Mouse (Mus musculus): Measurements from ENCODE around the gene Cep41.

Cep41 gene

DNA sequence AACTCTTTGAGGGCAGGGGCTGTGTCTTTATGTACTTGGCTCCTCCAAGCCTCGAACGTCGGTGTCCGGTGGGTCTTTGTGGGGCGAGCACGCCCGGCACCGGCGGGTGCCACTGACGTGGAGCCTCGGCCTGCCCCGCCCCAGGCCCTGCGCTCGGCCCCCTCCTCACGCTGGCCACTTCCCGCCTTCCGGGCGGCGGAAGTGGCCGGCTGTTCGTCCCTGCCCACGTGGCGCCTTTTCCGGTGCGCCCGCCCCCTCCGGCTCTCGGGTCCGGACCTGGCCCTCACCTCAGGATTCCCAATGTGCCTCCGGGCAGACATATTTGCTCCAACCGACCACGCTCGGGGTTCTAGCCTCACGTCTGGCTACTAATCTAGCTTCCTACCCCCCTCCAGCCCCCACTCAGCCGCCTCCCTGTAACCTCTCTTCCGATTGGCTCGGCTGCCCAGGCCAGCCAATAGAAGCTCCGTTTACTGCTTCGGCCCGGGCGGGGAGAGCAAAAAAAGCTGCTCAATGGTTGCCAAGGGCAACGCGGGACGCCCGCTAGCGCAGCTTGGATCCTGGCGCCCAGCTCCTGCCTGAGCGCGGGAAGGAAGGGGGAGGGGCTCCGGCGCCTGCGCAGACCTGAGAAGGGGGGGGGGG lies at the start of gene Cep41:
Gene Cep41, minus strand, starts transcription at position 400 of the 642 bp plus-strand sequence.
- DNase-seq, result peak; percentile 94

DNA sequence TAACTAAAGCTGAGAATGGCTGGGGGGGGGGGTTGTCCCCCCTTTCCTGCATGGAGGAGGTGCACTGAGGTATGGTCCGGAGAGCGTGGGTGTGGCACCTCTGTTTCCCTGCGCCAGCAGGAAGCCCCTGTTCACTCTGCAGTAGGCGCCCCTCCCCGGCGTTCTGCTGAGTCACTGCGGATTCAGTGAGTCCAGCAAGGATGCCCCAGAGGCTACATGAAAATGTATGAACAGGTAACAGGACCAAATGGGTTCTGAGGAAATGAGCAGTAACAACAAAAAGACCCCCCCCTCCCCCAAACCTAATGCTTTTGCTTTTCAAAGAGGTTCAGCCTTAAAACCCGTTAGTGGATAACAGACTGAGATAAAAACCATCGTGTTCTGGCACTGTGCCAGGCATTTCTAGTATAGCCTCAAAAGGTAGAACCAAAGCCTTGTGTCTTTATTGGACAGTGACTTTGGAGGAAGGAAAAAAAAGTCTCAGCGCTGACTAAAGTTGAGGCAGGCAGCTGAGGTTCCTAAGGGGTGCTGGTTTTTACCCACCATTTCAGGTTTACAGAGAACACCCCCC lies 45.7 kb upstream of the Cep41 start:
- no peak for DNase-seq

DNA sequence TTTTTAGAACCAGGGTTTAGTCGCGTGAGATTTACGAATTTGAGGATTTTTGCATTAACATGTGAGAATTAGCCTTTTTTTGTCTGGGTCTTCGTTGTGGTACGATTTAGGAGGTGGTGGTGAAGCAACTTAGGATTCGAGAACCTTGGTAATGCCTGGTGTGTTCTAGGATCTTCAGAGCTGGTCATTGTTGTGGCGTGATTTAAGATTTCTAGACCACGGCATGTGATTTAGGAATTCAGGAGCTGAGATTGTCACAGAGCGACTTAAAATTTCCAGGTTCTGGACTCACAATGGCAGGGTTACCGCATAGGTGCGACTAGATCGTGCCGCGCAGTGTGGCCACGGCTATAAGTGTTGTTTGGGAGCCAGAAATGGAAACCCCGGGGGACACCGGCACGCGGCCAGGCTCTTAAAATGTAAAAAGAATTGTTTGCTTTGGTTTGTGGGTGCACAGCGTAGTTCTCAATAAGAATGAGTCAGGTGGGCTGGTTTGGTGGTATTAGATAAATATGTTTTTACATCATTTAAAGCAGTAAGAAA lies 45.0 kb upstream of the Cep41 start:
- no peak for DNase-seq

DNA sequence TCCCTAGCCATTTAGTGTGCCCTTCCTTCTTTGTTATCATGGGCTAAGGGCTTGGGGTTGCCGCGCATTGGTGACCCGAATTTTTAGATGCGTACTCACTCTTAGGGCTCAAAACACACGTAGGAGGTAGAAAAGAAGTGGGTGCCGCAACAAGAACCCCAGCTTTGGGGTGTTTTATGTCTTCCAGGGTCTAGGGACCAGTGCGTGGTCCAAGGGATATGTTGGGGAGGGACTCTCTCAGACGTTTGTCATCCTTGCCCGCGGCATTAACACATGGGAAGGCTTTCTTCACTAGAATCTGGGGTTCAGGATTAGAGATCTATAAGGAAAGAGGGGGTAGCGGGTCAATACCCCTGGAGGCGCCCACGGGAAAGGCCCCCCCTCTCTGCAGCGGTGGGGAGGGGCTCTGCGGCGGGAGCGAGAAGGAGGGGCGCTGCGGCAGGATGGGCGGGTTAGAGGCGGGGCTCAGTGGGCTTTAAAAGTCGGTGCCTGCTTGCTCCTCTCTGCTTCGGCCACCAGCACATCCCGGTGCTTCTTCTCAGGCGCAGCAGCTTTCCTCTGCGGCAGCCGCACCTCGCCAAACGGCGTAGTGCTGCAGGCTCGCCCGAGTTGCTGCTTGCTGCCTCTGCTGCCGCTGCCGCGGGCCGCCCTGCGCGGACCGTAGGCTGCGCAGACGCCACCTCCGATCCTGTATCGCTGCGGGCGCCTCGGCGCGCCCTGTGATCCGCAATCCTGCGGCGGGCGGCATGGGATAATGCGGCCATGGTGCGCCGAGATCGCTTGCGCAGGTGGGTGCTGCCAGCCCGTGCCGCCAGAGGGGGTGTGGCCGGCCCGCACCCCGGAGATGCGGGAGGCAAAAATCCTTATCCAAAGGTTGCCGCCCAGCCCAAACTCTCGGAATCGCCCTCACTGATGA lies 44.3 kb upstream of the Cep41 start:
- DNase-seq, result peak; percentile 74

DNA sequence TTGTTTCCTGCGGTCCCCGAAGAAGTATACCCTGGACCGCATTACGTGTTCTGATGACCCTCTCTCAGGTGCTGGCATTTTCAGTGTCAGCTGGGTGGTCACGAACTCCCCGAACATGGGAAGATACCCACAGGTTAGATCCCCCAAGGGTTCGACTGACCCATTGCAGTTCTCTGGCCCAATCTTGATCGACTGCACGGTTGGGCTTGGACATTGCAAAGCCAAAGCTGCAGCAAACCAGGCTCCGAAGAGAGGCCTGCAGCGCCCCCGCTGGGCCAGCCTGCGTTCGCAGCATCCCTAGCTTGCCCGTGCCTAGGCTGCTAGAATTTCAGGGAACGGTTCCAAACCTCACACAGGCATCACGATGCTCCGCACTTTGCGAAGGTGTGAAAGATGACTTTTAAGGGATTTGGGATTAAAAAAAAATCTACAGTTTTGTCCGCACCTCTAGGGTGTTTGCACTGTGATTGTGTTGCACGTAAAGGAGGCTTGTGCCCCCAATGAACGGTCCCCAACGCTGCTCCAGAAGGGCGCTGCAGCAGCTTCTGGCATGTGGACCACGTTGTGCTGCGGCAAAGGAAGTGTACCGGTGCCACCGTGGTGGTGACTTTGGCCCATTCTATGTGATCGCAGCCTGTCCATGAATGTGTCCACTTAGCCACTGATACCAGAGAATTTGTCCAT lies 43.5 kb upstream of the Cep41 start:
- peak; percentile 73 for DNase-seq

DNA sequence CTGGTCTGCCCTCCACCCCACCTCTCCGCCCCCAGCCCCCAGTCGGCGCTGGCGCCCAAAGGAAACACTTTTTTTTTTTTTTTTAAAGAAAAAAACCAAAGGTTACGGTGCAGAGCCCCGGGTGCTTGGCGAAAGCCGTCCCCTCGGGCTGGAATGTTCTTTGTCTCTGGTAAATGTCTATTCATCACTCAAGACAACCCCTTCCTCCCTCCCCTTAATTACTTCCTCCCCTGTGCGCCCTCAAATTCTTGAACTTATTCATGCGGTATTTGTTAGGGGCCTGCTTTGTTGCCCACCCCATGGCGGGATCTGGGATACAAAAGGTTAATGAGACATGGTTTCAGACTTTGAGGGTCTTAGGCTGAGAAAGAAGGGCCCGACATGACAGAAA lies 42.8 kb upstream of the Cep41 start:
- DNase-seq, result no peak

DNA sequence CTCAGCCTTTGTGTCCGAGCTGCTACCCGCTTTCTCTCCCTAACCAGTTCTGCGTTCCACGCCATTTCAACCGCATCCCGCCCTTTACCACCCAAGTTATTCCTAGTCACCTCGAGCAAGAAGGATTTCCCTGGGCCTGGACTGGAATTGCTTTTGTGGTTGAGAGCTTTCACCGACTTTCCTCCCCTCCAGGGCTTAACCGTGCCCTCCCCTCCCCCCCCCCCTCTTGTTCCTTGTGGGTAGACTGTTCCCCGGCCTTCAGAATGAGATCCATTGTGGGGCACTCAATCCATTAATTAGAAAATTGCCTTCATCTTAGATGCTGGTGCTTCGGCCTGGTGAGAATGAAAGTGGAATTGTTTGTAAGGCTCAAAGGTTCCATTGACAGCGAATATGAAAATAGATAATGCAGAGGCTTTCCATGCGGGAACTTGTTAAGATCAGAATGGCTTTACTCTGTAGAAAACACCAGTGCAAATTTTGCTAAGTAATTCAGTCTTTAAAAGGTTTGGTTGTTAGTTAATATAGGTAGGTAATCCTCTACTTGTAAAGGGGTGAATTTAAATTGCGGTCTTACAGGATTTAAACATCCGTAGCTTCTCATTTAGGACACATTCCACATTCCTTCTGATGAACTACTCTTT lies 42.3 kb upstream of the Cep41 start:
- DNase-seq, result no peak

DNA sequence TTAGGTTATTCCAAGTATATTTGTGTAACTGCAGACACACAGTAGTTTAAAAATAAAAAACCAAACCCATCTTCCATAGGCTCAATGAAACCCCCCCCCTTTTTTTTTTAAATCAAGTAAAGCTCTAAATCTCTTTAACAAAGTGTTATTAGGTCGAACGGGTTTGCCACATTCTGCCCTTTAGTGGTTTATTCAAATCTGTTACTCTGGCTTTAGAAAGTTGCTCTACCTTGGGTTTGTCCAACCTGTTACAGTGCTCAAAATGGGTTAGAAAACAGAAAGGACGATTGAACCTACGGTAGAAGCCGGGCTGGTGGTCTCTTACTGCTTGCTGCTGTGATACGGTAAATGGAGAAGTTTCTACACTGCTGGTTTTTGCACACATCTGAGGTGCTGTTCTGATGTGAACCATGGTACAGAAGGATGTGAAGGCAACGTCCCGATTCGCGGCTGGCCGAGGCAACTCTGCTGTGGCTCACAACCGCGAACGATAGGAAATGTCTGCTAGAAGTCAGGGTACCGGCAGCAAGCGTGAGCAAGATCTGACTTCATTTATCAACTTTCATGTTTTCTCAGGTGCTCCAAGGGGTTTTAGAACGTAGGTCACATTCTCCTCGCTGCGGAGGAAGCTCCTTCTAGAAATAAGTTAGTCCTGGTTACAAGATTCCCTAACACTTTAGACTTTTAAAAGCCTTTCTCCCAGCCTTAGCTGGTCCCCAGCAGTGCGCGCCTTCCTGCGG lies 41.6 kb upstream of the Cep41 start:
- no peak for DNase-seq

DNA sequence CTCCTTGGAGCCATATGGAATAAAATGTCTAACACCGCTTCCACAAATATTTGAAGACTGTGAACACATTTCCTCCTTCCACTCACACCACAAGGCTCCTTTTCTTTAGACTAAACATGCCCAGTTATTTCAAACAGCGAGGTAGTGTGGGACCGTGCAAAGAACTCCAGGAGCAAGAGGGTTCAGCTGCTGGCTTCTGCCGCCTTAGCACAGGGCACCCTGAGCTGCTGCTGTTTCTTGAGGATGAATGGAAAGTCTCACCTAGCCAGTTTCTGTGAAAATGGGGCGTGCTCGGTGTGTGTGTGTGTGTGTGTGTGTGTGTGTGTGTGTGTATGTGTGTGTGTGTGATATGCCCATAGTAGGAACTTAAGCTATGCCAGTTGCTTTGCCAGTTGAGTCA lies 40.9 kb upstream of the Cep41 start:
- DNase-seq, result no peak

DNA sequence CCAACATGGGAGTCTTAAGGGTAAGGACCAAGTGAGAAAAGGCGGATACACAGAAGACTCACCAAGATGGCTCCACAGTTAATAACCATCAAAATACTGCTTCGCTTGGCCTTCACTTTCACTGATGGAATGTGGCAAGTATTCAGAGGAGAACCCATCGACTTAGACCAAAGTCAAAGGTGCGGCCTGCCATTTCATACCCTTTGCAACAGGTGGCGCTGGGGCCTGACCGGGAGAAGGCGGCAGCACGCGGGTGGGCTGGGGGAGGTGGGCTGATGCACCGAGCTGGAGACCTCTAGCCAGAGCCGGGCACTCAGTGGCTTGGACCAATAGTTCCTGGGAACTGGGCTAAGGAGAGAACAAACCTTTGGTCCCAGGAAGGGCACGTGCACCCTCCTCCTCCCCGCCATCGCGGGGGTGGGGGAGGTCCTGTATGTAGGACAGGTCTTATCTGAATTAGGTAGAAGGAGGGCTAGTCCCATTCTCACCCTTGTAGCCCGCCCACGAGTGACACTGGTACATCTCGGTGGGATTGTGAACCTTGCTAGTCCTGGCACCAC lies 39.1 kb upstream of the Cep41 start:
- no peak for DNase-seq

DNA sequence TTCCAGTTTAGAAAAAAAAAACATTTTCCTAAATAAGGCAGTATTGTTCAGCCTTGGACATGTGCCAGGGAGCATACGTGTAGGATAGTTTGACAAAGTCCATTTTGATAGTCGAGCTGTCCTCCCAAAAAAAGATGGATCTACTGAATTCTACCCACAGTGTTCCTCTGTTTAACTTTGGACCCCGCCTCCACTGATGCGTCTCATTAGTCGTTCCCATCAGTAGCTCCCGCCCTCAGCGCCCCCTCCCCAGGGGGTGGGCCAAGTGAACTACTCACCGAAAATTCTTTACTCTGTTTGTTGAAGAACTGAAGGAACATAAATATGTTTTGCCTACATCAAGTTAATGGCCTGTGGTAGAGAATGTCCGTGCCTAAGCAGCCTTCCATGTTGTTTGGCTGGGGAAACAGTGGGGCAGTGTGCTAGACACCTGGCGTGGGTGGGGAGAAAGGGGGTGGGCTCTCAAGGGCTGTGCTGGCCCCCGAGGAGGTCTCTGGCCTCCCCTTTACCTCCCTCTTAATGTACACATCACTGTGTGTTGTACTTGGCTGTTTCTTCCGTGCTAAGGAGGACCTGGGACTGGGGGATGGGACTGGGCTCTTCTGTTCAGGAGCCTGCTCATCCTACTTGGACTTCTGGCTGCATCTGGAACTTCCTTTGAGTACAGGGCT lies 36.9 kb upstream of the Cep41 start:
- DNase-seq, result no peak

DNA sequence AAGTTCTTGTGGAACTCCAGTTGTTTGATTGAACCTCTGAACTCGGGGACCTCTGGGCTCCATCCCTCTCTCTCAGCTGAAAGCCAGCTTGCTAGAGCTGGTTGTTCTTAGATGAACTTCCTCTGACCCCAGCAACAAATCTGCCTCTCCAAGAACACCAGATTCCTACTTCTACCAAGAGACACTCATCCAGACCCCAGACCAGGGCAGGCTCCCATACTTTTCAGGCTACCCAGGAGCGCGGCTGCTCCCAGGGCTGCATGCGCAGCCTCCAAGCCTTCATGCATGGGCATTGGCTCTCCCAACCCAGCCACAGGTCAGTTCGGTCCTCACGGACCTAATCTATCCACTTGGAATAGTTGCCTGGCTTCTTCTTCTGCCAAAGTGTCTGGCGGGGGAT lies 29.8 kb upstream of the Cep41 start, which contains the start of gene Mest:
Gene Mest, plus strand, starts transcription at position 217 of the 400 bp plus-strand sequence.
- DNase-seq, result no peak

DNA sequence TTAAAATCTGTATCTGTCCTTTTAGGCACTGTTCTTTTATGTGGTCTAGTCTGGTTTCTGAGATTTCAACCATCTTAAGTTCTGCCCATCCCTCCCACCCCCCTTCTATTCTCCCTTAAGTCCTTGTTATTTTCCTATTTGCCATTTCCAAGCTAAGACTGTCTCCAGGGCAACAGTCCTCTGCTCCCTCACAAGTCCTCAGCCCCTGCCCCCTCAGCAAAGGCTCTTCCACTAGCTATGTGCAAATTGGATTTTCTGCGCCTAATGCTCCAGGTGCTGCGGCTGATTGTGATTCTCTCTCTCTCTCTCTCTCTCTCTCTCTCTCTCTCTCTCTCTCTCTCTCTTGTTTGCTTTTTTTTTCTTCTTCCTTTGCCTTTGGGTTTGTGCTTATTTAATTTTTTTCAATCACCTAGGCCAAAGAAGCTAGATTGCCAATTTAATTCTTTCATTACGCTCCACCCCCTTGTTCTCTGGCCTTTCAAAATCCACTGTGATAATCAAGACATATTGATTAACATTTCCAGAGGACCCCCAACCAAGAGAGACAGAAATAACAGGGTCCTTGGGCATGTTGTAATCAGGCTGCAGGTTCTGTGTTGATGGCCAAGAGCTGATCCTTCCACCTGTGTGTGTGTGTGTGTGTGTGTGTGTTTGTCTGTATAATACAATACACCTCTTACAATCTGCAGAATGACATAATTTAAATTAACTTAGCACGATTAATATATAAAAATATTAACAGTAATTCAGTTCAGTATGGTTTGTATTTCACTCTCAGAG lies 29.0 kb upstream of the Cep41 start:
- no peak for DNase-seq

DNA sequence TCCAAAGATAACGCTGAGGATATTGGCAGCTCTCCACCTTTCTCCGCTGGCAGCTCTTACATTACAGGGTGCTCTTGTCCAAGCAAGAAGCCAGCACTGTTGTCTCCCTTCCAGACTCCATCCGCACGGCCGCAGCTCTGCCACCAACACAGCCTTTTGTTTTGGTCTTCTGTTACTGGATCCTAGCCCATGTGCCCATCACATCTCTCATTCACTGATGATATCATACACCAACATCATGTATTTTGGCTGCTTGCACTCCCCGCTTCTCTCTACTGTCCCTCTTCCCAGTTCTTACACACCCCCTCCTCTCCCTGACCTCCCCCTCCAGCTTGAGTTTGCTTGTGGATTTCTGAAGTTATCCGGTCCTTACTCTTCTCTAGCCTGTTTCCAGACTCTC lies 23.2 kb upstream of the Cep41 start:
- DNase-seq, result peak; percentile 43

DNA sequence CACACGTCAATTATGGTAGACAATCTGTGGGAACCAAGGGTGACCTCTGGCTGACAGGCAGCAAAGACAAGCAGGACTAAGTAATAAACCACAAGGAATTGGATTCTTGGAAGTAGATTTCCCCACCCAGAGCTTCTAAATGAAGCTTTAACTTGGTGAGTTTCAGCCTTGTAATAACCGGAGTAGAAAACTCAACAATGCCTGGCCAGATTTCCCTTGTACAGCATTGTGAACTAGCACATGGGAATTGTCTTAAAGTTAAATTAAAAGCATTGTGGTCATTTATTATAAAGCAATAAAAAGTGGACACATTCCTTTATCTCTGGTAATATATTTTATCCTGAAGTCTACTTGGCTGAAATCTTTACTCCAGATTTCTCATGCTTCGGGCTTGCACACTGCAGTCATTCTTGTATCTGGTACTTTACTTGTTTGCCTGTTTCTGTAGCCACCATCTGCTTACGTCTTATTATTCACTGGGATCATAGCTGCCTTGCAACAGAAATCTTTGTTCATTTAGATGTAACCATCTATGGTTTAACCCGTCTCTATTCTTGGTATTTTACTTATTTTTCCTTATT lies 21.4 kb upstream of the Cep41 start:
- DNase-seq, result no peak

DNA sequence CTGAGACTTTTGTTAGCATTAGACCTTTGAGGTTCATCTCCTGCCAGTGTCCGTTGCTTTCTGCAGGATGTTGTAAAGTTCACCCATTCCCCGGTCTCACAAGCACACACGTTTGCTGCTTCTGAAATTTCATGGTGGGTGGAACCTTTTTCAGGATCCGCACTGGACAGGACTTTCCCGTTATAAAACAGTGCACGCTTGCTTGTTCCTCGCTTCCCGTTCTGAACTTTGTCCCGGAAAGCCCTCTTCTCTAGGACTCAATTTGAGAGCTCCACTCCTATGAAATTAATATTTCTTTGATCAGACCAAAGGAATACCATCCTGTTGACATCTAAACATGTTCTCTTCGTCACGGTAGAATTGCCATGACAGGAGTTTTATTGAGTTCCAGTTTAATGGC lies 20.3 kb upstream of the Cep41 start:
- no peak for DNase-seq

DNA sequence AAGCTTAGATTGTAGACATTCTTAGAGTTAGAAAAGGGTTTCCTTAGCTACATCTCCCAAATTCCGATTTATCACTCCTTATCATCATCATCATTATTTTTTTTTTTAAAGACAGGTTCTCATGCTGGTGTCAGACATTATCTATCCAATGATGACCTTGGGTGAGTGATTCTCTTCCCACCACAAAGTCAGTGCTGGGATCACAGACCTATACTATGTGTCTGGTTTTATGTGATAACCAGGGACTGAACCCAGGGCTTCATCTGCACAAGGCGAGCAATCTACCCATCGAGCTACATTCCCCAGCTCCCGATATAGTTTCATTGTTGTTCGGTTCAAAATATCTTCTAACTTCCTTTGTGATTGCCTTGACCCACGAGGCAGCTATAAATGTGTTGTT lies 19.9 kb upstream of the Cep41 start:
- no peak for DNase-seq

DNA sequence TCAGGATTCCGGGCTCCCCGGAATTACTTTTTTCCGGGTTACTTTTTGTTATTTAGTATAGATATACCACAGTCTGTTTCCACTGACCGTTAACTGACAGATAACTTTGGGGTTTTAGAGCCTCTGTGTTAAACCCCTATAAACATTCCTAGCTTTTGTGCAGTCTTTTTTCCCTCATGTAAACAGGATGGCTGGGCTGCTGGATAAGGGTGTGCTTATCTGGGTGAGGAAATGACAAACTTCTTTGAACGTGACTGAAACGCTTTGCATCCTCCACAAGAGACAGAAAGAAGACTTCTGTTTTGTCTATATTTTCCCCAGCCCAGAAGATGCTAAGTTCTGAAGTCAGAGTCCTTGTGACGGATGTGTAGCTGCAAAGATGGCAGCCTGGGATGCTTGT lies 18.9 kb upstream of the Cep41 start:
- peak; percentile 44 for DNase-seq

DNA sequence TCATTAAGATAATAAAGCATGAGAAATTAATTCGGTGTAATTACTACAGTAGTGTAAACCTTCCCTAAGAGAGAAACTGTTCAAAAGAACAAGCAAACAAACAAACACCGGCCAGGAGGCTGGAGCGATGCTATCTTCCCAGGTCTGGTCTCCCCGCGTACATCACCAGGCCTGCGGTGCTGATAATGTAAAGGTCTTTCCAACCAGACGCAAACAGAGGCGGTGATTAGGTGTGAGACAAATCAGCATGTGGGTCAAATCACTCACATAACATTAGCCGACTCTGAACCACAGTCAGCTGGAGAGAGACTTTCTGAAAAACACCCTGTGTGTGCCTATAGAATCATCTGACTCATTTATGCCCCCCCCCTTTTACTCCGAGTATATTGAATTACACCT lies 17.8 kb upstream of the Cep41 start:
- no peak for DNase-seq
